Mouse (Mus musculus) C2C12 (cell line): Measurements from ENCODE around the gene Soga1.

Source experiments
- CTCF ChIP-seq: IDR thresholded peaks from one replicate; pipeline ENCODE4 v1.5.1; 2011; ENCODE audit not compliant: control insufficient read depth, insufficient read depth, insufficient read length
- MAX ChIP-seq: IDR thresholded peaks from one replicate; pipeline ENCODE4 v1.6.1; 2011; ENCODE audit warnings: mild to moderate bottlenecking, control low read depth
- MYOD1 ChIP-seq: IDR thresholded peaks from one replicate; pipeline ENCODE4 v1.6.1; 2011; ENCODE audit warnings: low read depth; ENCODE audit not compliant: control insufficient read depth, insufficient read length
- MYOG ChIP-seq: IDR thresholded peaks from one replicate; pipeline ENCODE4 v1.6.1; 2011; ENCODE audit not compliant: control insufficient read depth, insufficient read length; ENCODE audit errors: extremely low read depth
- USF1 ChIP-seq: IDR thresholded peaks from one replicate; pipeline ENCODE4 v1.6.1; 2011; ENCODE audit warnings: low read depth, mild to moderate bottlenecking, control low read depth, moderate library complexity

DNA sequence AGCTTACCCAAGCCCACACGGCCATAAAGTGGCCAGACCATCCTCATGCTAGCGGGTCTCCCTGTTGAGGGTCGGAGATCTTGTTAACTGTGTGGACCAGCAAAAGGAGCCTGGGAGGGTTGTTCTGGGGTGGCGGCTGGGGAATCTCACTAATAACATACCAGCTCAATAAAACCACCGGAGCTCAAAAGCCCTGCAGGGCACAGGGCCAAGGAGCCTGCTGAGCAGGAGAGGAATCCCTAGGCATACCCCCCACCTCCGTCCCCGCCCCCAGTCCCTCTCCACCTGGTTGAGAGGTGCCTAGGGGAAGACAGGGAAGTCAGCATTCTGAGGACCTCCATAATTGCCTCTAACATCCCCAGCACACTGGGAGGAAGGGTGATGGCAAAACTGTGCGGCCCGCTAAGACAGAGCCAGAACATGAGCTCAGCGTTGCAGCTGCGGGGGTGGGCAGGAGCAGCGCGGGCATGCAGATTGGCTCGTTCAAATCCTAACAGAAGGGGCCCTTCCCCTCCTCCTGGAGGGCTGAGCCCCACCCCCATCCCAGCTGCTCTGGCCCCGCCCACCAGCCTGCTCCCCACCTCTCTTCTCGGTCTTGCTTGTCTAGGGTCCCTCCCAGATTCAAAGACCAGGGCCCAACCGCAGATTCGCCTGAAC lies 20.6 kb downstream of the Soga1 start:
- TF ChIP-seq CTCF: no peak
- TF ChIP-seq USF1: no peak
- TF ChIP-seq MYOG: no peak
- TF ChIP-seq MYOD1: no peak
- TF ChIP-seq MAX: no peak
